Mouse (Mus musculus): Measurements from ENCODE around the gene Efcab12. TPM values are rescaled to one million over a fixed set of nuclear protein-coding genes. Genes with fewer than 3 reads are reported as not detected.
A peak's percentile ranks its signal among the peaks of the same experiment; 100 is the strongest.
"Not testable (repeated sequence)": the region's sequence is repeated elsewhere in the genome, so short reads cannot be mapped to it uniquely, and the experiment has no call there.

The Efcab12 gene
- polyA plus RNA-seq (2017; shearing (Covaris generic)) = under 1 TPM in 1 of 2 experiments, not detected in 1; 0.20 TPM

GRCm38 (mm10) chr6:115838161-115838597 lies at the start of gene Efcab12:
Gene Efcab12, minus strand, starts transcription at chr6:115838412.
- peak; percentile 99 for ATAC-seq

DNA sequence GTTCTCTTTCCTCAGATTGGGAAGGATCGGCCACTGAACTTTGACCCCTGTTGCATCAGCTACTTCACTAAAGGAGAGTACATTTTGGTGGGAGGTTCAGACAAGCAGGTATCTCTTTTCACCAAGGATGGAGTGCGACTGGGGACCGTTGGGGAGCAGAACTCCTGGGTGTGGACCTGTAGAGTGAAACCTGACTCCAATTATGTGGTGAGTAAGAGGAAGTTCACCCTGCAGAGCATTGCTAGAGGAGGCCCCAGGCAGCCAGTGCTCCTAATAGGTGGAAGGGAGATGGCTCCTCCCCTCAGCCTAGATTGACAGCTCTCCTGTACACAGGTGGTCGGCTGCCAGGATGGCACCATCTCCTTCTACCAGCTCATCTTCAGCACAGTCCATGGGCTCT lies 48.7 kb upstream of the Efcab12 start:
- no peak for ATAC-seq

GRCm38 (mm10) chr6:115884018-115884417 lies 45.8 kb upstream of the Efcab12 start:
- ATAC-seq = no peak

DNA sequence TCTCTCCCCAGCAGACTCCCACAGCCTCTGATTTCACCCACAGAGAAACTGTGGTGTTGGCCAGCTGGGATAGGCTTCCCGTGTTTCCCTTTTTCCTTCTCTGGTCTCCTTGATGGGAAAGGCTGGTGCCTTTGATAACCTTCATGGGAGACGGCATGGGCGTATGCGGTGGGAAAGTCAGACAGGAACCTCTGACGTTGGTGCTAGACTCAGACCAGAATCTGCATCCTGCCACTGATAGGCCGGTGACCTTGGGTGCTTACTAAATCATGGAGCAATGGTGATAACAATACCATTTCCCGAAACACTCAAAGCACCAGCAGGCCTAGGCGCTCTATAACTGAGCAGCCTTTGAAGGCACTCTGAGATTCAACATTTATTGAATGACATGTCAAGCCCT lies 42.5 kb upstream of the Efcab12 start:
- ATAC-seq = no peak

- no peak for ATAC-seq
Measured at GRCm38 (mm10) chr6:115879736-115880135, 41.5 kb upstream of the Efcab12 start.

DNA sequence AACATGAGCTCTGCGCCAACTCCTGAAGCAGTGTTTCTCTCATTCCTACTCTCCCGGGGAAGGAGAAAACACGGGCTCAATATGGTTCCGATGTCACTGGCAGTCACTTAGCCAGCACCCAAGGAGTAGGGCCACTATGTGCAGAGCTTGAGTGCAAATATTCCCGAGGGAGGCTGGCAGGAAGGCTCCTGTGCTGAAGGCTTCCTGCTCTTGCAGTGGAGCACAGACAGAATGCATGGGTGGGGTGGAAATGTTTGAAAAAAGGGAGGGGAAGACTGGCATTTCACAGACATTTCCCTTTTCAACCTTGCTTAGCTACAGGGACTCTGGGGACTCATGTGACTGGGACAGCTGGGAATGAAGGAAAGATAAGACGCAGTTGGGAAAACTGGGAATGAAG lies 40.5 kb upstream of the Efcab12 start:
- no peak for ATAC-seq

DNA sequence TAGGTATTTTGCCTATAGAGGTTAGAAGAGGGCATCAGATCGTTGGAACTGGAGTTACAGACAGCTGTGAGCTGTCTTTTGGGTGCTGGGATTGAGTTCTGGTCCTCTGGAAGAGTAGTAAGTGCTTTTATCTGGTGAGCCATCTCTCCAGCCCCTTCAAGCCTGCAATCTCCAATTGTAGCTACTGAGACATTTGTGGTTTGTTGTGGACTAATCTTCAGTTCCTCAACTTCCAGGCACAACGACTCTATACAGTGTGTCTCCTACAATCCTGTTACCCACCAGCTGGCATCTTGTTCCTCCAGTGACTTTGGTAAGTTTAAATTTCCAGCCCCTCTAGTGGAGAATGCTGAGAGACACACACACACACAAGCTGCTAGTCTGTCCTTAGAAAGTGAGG lies 39.0 kb upstream of the Efcab12 start:
- no peak for ATAC-seq

- not testable (repeated sequence) for ATAC-seq
Measured at GRCm38 (mm10) chr6:115871318-115871717, 33.1 kb upstream of the Efcab12 start.

DNA sequence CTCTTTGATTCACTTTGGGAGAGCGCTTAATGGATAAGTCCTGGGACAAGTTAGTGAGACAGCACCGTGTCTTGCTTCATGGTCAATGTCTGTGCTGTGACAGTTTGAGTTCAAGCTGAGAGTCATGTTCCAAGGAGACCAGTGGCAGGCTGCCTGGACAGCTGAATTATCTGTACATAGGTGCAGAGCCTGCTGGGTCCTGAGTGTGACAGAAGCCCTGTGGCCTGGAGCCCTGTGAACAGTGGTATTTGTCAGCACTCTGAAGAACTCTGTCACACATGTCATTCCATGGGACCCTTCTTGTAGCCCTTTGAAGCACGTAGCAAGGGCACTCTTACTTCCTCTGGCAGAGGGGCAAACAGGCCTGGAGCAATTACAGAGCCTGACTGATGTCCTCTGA lies 28.9 kb upstream of the Efcab12 start:
- not testable (repeated sequence) for ATAC-seq

GRCm38 (mm10) chr6:115865246-115865645 lies 27.0 kb upstream of the Efcab12 start:
- ATAC-seq = no peak

DNA sequence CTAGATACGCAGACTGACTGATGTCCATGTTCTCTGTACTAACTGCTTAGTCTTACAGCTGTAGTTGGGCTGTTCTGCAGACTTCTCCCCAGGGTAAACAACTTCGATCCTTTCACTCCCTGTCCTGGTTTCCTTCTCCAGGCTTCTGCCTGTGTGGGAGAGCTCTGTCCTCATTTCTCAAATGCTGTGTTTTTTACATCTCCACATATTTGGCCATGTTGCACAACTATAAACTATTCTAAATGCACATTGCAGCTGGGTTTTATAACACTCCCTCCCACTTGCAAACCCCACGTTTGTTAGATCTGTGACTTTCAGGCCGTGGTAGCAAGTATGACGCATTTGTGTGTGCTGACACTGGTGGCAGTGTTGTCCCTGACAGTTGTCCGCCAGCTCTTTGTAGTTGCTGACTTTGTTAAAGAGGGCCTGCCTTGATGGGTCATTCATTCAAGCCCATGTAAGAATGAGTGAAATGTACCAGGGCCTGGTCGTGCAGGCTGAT lies 25.2 kb upstream of the Efcab12 start:
- ATAC-seq = no peak

- no peak for ATAC-seq
Measured at GRCm38 (mm10) chr6:115860027-115860556, 21.9 kb upstream of the Efcab12 start.

GRCm38 (mm10) chr6:115859258-115859657 lies 21.0 kb upstream of the Efcab12 start:
- ATAC-seq = no peak

GRCm38 (mm10) chr6:115856361-115856745 lies 18.1 kb upstream of the Efcab12 start:
- no peak for ATAC-seq

DNA sequence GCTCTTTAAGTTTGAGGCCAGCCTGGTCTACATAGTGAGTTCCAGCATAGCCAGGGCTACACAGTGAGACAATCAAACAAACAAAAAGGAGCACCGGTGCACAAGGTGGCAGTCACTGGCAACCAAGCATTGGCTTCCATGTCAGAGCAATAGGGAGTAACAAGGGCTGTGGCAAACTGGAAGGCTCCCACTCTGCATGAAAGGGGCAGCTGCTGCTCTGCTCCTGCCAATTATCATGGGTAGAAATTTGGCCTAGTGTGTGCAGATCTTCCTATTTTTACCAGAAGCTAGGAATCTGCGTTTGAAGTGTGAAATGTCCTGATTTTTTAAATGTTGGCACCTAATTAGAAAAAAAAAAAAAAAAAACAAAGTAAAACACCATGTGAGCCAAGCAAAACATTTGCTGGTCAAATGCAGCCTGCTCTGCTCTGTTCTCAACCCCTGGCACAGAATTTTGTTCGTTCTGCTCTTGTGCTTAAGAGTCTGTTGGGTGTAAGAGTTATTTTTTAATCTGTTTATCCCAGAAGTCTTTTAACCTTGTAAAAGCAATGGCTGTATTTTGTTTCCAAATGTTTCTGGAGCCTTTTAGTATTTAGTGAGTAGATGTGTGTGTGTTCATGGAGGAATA lies 17.6 kb upstream of the Efcab12 start:
- no peak for ATAC-seq

GRCm38 (mm10) chr6:115854432-115854831 lies 16.2 kb upstream of the Efcab12 start:
- no peak for ATAC-seq

- ATAC-seq = no peak
Measured at GRCm38 (mm10) chr6:115853985-115854384, 15.8 kb upstream of the Efcab12 start.

DNA sequence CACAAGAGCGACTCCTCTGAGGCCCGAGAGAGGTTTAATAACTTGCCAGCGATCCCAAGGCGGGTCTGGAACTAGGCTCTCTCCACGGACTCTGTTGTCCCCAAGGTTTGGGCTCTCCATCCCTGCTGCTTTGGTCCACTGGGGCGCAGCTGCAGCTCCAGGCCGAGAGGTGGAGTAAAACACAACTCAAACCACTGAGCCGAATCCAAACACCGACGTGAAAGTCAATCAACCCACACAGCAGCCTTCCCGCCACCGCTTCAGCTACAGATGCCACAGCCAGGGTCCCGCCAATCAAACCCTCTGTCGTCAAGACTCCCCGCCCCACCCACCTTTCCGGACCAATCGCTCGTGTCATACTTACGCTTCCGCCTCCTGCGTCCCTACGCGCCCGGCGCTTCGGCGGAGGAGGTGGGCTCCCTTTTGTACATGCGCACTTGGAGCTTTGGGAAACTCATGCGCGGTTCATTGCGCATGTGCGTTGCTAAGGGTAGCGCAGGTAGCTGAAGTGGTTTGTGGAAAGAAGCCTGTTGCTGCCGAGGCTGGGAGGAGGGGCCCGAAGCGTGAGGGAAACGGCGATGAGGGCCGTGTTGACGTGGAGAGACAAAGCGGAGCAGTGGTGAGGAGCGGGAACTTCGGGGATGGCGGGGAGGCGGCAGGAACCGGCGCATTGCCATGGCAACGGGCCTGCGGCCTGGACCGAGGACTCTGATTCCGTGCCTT lies 15.0 kb upstream of the Efcab12 start, which contains the start of the genes Mbd4 and Ift122:
Gene Mbd4, minus strand, starts transcription at position 281 of the 723 bp plus-strand sequence.
Gene Ift122, plus strand, starts transcription at position 380 of the 723 bp plus-strand sequence.
- peak; percentile 98 for ATAC-seq

GRCm38 (mm10) chr6:115852446-115853090 lies 14.4 kb upstream of the Efcab12 start:
- ATAC-seq = no peak

GRCm38 (mm10) chr6:115848598-115849304 lies 10.5 kb upstream of the Efcab12 start:
- no peak for ATAC-seq

GRCm38 (mm10) chr6:115846640-115847411 lies 8.6 kb upstream of the Efcab12 start:
- peak; percentile 96 for ATAC-seq

GRCm38 (mm10) chr6:115845006-115845405 lies 6.8 kb upstream of the Efcab12 start:
- ATAC-seq = no peak
